Mouse (Mus musculus) heart, embryonic 12.5 days (tissue): Measurements from ENCODE around the gene Rpl10a. TPM values are rescaled to one million over a fixed set of nuclear protein-coding genes. Genes with fewer than 3 reads are reported as not detected.

ENCODE experiments used
- ATAC-seq: fragments of 200-750 bp; cut with Nextera tagmentation; 2 replicates; pipeline ENCODE4 v1.8.0; 2017; ENCODE audit warnings: moderate TSS enrichment, moderate library complexity; ENCODE audit not compliant: insufficient number of reproducible peaks, low FRiP score
- H3K27ac ChIP-seq: fragments of 300-500 bp; sonication (generic); 2 replicates; pipeline ENCODE4 v1.5.1; 2016; ENCODE audit warnings: mild to moderate bottlenecking, moderate library complexity; ENCODE audit not compliant: poor library complexity, severe bottlenecking
- H3K27me3 ChIP-seq: fragments of 300-500 bp; sonication (generic); replicated peaks from 2 replicates; pipeline ENCODE4 v1.6.1; 2016; ENCODE audit warnings: mild to moderate bottlenecking, moderate library complexity
- H3K36me3 ChIP-seq: fragments of 300-500 bp; sonication (generic); 2 replicates; pipeline ENCODE4 v1.6.1; 2016; ENCODE audit warnings: mild to moderate bottlenecking, moderate library complexity
- H3K4me1 ChIP-seq: fragments of 300-500 bp; sonication (generic); replicated peaks from 2 replicates; pipeline ENCODE4 v1.6.1; 2016; ENCODE audit warnings: mild to moderate bottlenecking
- H3K4me2 ChIP-seq: fragments of 300-500 bp; sonication (generic); 2 replicates; pipeline ENCODE4 v1.6.1; 2016; ENCODE audit warnings: mild to moderate bottlenecking, moderate library complexity
- H3K4me3 ChIP-seq: fragments of 300-500 bp; sonication (generic); 2 replicates; pipeline ENCODE4 v1.5.1; 2016; ENCODE audit warnings: mild to moderate bottlenecking
- H3K9ac ChIP-seq: fragments of 300-500 bp; sonication (generic); 2 replicates; pipeline ENCODE4 v1.6.1; 2016; ENCODE audit warnings: mild to moderate bottlenecking, moderate library complexity
- H3K9me3 ChIP-seq: fragments of 300-500 bp; sonication (generic); replicated peaks from 2 replicates; pipeline ENCODE4 v1.6.1; 2016; ENCODE audit warnings: mild to moderate bottlenecking, moderate library complexity
- WGBS: fragments of 180-500 bp; shearing (Covaris S2); methylation state at CpG from one replicate; pipeline ENCODE4 v1.1.7; 2016; 5-methylcytosine and 5-hydroxymethylcytosine counted together
- polyA plus RNA-seq: library from polyadenylated mRNA; unstranded; fragments of >200 nt; fragmentation: Nextera tagmentation; extraction: Ambion mirVana; gene quantifications from 2 replicates; pipeline ENCODE4 v1.2.1, GENCODE M21; 2016

Rpl10a gene
- polyA plus RNA-seq, 1 experiment from 2014 or later = 344 TPM

GRCm38 (mm10) chr17:28380255-28380654 is 52.0 kb downstream of the Rpl10a start:
- Histone ChIP-seq H3K27ac (no peak overlapping the region), H3K27me3 (peaks cover 22% of the 10 kb centered on the region), H3K9me3 (no peaks in the 10 kb centered on the region), H3K36me3 (no peaks in the 10 kb centered on the region), H3K4me2 (no peak overlapping the region), H3K9ac (no peak overlapping the region), H3K4me1 (peaks cover 5% of the 10 kb centered on the region), H3K4me3 (no peak overlapping the region)
- ATAC-seq = no peak
- 2% methylated on average over 6 of the region's 6 CpGs for WGBS

Other genes starting within 250 kb of the Rpl10a start
- 0.23 and 1.1 TPM in 2 replicates for gene Tcp11, start 247.8 kb upstream of the Rpl10a start, polyA plus RNA-seq
- 1.1 and 1.2 TPM in 2 replicates for gene Scube3, start 186.3 kb upstream of the Rpl10a start, polyA plus RNA-seq
- gene Zfp523, start 151.3 kb upstream of the Rpl10a start, polyA plus RNA-seq = 26.8 and 27.1 TPM in 2 replicates
- gene Def6, start 120.7 kb upstream of the Rpl10a start, polyA plus RNA-seq = 3.3 and 4.9 TPM in 2 replicates
- gene Ppard, start 95.8 kb upstream of the Rpl10a start, polyA plus RNA-seq = 1.1 and 1.4 TPM in 2 replicates
- gene Fance, start 15.0 kb upstream of the Rpl10a start, polyA plus RNA-seq = 21.8 and 23.0 TPM in 2 replicates
- 7.9 and 8.1 TPM in 2 replicates for gene Tead3, start 22.3 kb downstream of the Rpl10a start, polyA plus RNA-seq
- gene Tulp1, start 36.8 kb downstream of the Rpl10a start, polyA plus RNA-seq = 3.7 and 4.6 TPM in 2 replicates
- gene Fkbp5, start 189.1 kb downstream of the Rpl10a start, polyA plus RNA-seq = 15.8 and 16.0 TPM in 2 replicates
- gene Armc12, start 202.3 kb downstream of the Rpl10a start, polyA plus RNA-seq = not detected in 2 replicates
- not detected in 2 replicates for gene Clpsl2, start 220.9 kb downstream of the Rpl10a start, polyA plus RNA-seq
- 0.31 TPM in 1 of 2 replicates, not detected in the other for gene Clps, start 232.3 kb downstream of the Rpl10a start, polyA plus RNA-seq
- gene Lhfpl5, start 247.2 kb downstream of the Rpl10a start, polyA plus RNA-seq = 0.15 and 0.33 TPM in 2 replicates